ENCODE assay signal across 8 mouse cellular contexts in genomic region chr12:99564301-99564910, GRCm38 (mm10). TPM values are rescaled to one million over a fixed set of nuclear protein-coding genes. Genes with fewer than 3 reads are reported as not detected.
DNase-seq lines count a peak whose midpoint lies in the region; ATAC-seq lines count a peak whose summit lies in the region.

No protein-coding gene starts in this region.

- no peaks in the 10 kb centered on the region for H3K27me3 ChIP-seq in forebrain, embryonic 11.5 days (ENCODE audit: control insufficient read depth, insufficient read depth, low read length)
- 0 out of 2 replicates have a peak, but pooled peaks cover 2% of the 10 kb centered on the region for H3K27me3 ChIP-seq in limb, embryonic 12.5 days
- peaks cover 5% of the 10 kb centered on the region; the same call in 1 of the 2 replicates for H3K27me3 ChIP-seq in neural tube, embryonic 13.5 days

- H3K4me3 ChIP-seq in forebrain, embryonic 11.5 days (ENCODE audit: low read depth, low read length), result peak overlapping the region; percentile 71; the same call in 1 of the 2 replicates
- no peak overlapping the region for H3K4me3 ChIP-seq in limb, embryonic 12.5 days (replicated peaks)
- H3K4me3 ChIP-seq in neural tube, embryonic 13.5 days, result peak overlapping the region; percentile 55; the same call in 1 of the 2 replicates

- intact Hi-C loops in heart, postnatal 10 days (cut with DNase I), result loop anchor here (5.0 kb wide), 1 partner anchor 318 kb away; the partner anchor contains the start of genes Efcab11 and Tdp1

- H3K27ac ChIP-seq in forebrain, embryonic 11.5 days (ENCODE audit: low read depth, low read length), result no peak overlapping the region
- no peak overlapping the region for H3K27ac ChIP-seq in limb, embryonic 12.5 days
- no peak overlapping the region for H3K27ac ChIP-seq in neural tube, embryonic 13.5 days (replicated peaks)

- no peaks in the 10 kb centered on the region for H3K9me3 ChIP-seq in forebrain, embryonic 11.5 days (ENCODE audit: control insufficient read depth, low read length)
- no peaks in the 10 kb centered on the region for H3K9me3 ChIP-seq in limb, embryonic 12.5 days
- H3K9me3 ChIP-seq in neural tube, embryonic 13.5 days, result no peaks in the 10 kb centered on the region

- peak overlapping the region; percentile 83 for H3K4me2 ChIP-seq in forebrain, embryonic 11.5 days (ENCODE audit: low read depth, low read length, severe bottlenecking)
- H3K4me2 ChIP-seq in limb, embryonic 12.5 days, result peak overlapping the region; percentile 65
- H3K4me2 ChIP-seq in neural tube, embryonic 13.5 days, result peak overlapping the region; percentile 56

- 34% methylated on average over 9 of the region's 9 CpGs for WGBS in forebrain, embryonic 11.5 days
- 21% methylated on average over 9 of the region's 9 CpGs for WGBS in limb, embryonic 12.5 days
- 25% methylated on average over 9 of the region's 9 CpGs for WGBS in neural tube, embryonic 13.5 days

- no peak overlapping the region for H3K9ac ChIP-seq in forebrain, embryonic 11.5 days (ENCODE audit: low read length)
- no peak overlapping the region for H3K9ac ChIP-seq in limb, embryonic 12.5 days (replicated peaks)
- H3K9ac ChIP-seq in neural tube, embryonic 13.5 days, result no peak overlapping the region

- DNase-seq in heart, adult 11 months, result peak; percentile 87
- no peak for DNase-seq in heart, postnatal 10 days
- DNase-seq in A20 (ENCODE audit: low read depth, low spot score), result peak; percentile 74
- no peak for DNase-seq in forebrain, embryonic 11.5 days (ENCODE audit: low spot score)
- DNase-seq in right cerebral cortex, postnatal 4 days, result no peak
- no peak for DNase-seq in Muller cell, postnatal 12 days (ENCODE audit: inconsistent ontology term)

- no peaks in the 10 kb centered on the region for H3K36me3 ChIP-seq in forebrain, embryonic 11.5 days (ENCODE audit: control insufficient read depth, insufficient read depth, low read length)
- H3K36me3 ChIP-seq in limb, embryonic 12.5 days, result no peaks in the 10 kb centered on the region
- no peaks in the 10 kb centered on the region for H3K36me3 ChIP-seq in neural tube, embryonic 13.5 days

- ATAC-seq in forebrain, embryonic 11.5 days (replicated peaks; ENCODE audit: low FRiP score), result no peak
- ATAC-seq in limb, embryonic 12.5 days (ENCODE audit: insufficient number of reproducible peaks, insufficient read depth, low FRiP score, low TSS enrichment, low read depth), result no peak
- no peak for ATAC-seq in neural tube, embryonic 13.5 days (ENCODE audit: low read depth)

- H3K4me1 ChIP-seq in forebrain, embryonic 11.5 days (replicated peaks; ENCODE audit: control insufficient read depth, insufficient read depth, low read length), result peaks cover 10% of the 10 kb centered on the region
- peaks cover 32% of the 10 kb centered on the region for H3K4me1 ChIP-seq in limb, embryonic 12.5 days (replicated peaks)
- peaks cover 26% of the 10 kb centered on the region for H3K4me1 ChIP-seq in neural tube, embryonic 13.5 days (replicated peaks)

RNA-seq across cellular contexts. Expression of gene Foxn3, which starts 1.0 kb away (rescaled TPM):
- 100 to 1,000 TPM; 128 to 143 TPM for total RNA-seq in heart, postnatal 10 days (2021)
- polyA plus RNA-seq in forebrain, embryonic 11.5 days (2014; fragmentation: Nextera tagmentation; extraction: Ambion mirVana), result 87.3 and 91.9 TPM in 2 replicates
- 110 and 115 TPM in 2 replicates for polyA plus RNA-seq in limb, embryonic 12.5 days (2016; fragmentation: Nextera tagmentation; extraction: Ambion mirVana)
- 70.0 and 74.5 TPM in 2 replicates for polyA plus RNA-seq in neural tube, embryonic 13.5 days (2015; fragmentation: Nextera tagmentation; extraction: Ambion mirVana)

Comparison
In these comparisons a context has a peak if more than half of its experiments do, and no peak if none do; other contexts are left out.
1. DNase-seq: peak in heart, adult 11 months (single experiment) and A20 (single experiment); none in heart, postnatal 10 days (0 of 2), forebrain, embryonic 11.5 days (single experiment), right cerebral cortex, postnatal 4 days (single experiment) and Muller cell, postnatal 12 days (single experiment).
2. Peak in every context shown above with its lines, with median percentiles within 50 percentile points of each other: H3K4me2 ChIP-seq.